Mouse (Mus musculus) kidney, postnatal 14 days (tissue): ENCODE measurements around the gene Phrf1.

Experiments
- DNase-seq: peaks from one replicate; pipeline ENCODE4 v3.0.0; 2022; ENCODE audit warnings: mixed read lengths

The Phrf1 gene

DNA sequence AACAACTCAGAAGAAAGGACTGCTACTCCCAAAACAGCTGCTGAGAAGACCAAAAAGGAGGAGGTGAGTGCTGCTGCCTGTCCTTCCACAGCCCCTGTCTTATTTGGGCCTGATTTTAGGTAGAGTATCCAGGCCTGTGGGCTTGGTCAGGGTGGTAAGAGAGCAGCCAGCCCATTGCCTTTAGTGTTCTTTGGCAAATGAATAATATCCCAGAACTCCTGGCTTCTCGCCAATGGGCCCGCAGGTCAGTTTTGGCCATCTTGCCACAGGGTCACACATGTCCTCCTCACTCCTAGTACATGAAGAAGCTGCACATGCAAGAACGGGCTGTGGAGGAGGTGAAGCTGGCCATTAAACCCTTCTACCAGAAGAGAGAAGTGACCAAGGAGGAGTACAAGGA is 32.9 kb downstream of the Phrf1 start:
- no peak for DNase-seq

DNA sequence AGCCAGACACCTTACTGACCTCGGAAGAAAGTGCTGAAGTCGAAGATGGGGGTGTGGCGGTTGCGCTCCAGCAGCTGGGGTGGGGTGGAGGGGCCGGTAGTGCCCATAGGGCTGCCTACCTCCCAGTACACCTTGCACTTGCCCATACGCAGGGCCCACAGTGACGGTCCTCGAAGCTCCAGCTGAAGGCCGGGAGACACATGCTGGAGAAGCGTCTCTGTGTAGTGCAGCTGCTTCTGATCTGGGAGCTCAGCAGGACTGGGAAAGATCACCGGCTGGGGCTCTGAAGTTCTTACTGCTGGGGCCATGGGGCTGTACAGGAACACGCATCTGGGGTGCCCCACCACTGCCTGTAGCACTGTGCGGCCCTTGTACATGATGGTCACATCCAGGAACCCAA is 35.1 kb downstream of the Phrf1 start:
- DNase-seq: no peak

DNA sequence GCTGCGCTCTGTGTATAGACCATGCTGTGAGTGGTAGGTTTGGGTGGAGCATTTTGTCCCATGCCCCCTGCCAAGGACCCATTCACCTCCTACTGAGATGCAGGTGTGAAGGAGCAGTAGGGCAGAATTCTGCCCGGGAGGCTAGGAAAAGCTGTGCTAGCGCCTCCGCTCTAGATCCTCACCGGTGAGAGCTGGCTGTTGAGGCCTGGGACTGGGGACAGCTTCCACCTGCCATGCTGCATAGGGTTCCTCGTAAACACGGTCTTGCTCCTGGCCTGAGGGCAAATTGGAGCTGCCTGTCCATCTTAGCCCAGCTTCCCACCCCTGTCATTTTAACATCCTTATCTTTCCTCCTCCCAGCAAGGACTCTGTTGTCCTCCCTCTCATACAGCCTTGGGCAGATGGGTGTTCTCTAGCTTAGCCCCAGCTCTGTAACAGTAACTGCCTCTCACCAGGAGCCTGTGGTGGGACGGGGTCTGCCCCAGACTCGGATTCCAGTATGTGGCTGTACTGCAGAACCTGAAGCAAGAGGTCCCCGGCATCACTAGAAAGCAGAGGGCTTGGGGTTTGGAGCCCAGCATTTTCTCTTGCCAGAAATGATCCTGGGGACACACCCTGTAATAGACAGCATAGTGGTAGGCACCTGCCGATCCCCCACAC is 35.6 kb downstream of the Phrf1 start:
- DNase-seq: no peak

DNA sequence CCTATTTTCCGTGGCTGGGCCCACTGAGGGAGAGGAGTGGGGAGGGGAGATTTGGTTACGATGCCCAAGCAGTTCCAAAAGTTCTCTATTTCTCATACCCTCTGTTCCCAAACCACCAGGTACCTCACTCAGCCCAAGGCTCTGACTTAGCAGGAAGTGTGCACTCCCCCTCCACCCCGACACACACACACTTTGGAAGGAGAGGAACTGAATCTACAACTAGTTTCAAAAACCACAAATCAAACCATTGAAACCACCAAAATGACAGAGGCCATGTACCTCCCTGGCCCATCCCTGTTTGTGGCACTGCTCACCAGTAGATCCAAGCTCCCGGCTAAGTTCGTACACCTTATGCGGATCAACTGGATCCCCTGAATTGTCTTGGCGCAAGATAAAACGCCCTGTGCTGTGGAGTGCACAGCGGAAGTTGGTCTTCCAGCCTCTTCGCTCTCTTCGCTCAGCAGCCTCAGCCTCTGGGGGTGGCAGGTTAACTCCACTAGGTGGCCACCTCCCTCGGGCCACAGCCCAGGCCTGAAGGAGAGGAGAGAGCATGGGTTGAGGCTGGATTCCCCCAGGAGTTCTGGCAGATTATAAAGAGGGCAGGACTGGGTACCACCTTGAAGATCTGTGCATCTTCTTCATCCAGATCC is 36.3 kb downstream of the Phrf1 start:
- peak; percentile 50 for DNase-seq

DNA sequence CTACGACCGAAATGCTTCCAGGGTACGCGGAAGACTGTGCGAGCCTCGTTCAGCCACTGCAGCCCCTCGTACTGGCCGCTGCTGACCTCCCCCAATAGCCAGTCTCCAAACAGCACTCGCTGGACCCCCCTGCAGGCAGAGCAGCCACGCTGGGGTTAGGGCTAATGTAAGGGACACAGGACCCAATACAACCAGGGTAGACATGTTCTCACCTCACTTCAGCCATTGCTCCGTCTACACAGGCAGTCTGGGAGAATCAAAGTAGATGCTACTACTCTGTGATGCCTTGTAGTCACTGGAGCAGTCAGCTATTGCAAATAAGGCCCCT is 36.8 kb downstream of the Phrf1 start:
- no peak for DNase-seq

DNA sequence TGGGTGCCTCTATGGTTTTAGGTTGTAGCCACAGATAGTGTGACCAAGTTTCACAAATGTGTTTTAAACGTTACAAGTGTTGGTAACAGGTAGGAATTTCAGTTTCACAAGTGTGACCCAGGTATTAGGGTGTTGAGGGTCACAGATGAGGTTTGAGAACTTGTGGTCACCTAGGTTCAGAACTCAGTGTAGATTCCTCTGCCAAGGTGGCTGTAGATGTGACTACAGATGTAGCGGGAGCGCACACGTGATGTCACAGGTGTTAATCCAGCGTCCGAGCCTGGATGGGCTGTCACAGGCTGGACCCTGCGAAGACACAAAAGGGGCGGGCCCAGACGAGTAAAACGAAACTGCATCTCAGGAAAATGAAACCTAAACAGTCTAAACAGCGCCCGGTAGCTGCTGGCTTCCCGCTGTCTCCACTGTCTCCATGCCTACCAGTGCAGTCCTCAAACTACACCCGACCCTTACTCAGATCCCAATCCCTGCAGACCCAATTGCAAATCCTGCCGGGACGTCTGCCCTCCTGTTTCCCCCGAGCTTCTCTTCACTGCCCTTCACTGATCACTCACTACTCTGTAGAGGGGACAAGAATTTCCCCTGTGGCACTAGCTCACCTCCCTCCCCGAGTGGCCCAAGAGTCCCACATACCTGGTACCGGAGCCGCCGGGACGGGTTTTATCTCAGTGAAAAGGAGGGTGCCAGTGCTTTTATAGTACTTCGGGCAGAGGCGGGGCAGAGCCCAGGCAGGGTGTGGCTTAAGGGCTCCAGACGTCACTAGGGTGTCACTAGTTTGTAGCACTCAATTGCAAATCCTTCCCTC is 37.4 kb downstream of the Phrf1 start, which contains the start of gene Irf7:
Gene Irf7, minus strand, starts transcription at position 743 of the 823 bp plus-strand sequence.
- peak; percentile 73 for DNase-seq

DNA sequence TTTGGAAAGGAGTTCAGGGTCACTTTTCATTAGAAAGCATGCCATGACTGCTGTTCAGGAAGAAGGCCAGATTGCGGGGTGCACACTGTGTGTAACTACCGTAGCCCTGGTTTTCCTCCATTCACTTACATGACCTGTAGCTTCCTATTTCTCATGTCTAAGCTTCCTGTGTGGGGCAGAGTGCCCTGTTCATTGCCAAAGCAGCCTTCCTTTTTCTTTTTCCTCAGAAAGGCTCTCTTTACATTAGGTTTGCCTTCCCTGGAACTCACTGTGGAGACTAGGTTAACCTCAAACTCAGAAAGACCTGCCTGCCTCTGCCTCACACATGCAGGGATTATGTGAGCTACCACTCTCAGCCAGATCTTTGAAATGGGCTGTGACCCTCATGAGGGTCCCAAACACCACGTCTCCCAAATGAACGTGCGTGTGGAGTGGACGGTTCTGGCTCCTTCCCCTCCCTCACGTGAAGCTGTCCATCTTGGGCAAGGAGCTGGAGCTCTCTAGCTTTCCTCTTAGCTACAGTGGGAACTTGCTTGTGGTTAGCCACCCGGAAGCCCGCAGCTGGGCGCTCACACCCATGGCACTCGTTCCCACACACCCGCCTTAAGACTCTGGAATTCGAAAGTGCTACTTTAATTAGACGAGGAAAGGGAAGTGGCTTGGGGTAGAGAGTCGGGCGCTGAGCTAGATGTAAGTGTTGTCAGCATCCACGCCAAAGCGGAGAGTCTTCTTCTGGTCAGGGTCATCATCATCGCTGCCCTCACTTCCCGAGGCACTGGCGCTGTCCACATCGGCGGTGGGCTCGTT is 40.1 kb downstream of the Phrf1 start:
- DNase-seq: no peak

DNA sequence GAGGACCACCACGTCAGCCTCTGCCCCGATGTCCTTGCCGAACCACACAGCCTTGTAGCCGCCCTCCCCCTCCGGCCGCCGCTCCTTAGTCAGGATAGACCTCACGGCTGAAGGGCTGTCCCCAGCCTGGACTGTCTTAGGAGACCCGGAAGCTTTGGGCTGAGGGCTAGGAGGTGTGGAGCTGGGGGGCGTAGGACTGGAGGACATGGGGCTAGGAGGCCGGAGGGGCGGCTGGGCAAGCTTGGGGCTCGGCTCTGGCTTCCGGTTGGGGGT is 40.6 kb downstream of the Phrf1 start:
- DNase-seq: no peak

DNA sequence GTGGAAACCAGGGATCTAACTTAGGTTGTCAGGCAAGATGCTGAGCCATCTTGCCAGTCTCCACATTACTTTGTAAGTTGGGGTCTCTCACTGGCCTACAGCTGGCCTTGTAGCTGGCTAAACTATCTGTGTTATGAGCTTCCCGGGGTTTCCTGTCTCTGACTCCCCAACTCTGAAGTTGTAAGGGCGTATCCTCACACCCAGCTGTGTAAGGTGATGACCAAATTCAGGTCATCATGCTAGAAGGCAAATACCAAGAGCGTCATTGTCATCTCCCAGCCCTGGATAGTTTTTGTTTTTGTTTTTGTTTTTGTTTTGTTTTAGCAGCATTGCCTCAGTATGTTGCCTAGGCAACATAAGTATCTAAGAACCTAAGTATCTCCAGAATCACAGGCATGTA is 42.0 kb downstream of the Phrf1 start:
- DNase-seq: no peak

DNA sequence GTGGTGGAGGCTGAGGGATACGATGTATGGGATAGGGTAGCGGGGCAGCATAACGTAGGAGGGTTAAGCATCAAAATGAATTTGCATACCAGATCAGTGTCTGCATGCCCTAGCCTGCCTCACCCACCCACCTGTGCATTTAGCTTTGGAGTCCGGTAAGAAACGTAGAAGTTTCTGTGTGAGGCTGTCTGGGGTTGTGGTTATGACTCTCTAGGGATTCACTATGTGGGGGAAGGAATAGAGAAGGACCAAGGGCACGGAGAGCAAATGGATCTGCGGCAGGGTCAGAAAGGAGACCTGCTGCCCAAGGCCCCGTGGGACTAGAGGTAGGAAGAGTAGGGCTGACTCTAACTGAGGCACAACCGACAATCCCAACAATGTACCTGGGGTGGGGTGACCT is 46.8 kb downstream of the Phrf1 start:
- no peak for DNase-seq

DNA sequence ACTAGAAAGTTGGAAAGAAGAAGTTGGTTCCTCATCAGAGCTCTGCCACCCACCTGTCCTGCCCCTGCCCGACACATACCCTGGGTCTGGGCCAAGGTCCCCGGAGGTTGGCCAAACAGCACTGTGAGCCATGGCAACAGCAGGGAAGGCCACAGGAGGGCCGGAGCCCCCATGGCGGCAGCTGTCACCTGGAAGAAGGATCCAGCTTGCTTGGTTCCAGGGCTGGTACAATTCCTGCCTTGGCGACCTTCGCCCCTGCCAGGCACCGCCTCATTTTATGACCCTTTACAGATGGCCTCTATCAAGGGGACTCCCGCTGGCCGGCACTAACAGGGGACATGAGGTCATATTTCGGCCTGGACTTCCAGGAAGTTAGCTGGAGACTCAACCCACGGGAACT is 48.0 kb downstream of the Phrf1 start, which contains the start of gene Cdhr5:
Gene Cdhr5, minus strand, starts transcription at position 241 of the 400 bp plus-strand sequence.
- peak; percentile 82 for DNase-seq

DNA sequence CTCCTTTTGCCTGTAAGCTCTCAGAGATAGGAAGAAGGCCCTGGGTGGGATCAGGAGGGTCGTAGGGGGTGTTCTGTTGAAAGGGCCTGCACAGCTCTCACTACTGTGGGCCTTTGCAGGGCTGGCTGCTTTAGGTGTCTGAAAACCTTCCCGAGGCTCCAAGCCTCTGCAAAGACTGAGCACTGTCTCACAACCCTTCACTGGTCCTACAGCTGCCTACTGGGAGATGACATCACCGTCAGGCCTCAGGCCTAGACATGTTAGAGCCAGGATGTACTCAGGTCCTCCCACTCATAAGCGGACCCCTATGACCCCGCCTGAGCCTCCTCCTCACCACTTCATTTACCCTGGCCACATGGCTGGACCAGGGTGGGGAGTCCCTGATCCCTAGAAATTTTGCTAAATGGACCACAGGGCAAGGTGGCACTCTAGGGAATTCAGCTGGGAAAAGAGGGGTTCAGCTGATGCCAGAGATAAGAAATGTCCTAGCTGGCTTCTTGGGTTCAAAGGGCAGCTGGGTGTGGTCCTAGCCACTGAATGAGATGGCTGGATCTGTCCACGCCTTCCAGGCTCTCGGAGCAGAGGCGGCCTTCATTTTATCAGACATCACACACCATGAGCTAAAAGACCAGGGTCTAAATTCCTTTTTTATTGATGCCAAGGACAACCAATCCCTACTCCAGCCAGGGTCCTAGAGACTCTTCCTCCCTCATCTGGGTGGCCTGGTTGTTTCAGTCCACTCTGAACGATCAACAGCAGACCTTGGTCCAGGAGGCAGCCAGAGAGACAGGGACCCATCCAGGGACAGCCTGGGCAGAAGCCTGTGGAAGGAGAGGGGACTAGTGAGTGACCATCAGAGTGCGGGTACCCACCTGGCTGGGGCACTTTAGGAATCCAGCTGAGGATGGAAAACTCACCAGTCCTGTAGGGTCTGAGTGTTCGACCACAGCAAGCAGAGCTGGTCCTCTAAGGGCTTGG is 49.4 kb downstream of the Phrf1 start:
- no peak for DNase-seq

DNA sequence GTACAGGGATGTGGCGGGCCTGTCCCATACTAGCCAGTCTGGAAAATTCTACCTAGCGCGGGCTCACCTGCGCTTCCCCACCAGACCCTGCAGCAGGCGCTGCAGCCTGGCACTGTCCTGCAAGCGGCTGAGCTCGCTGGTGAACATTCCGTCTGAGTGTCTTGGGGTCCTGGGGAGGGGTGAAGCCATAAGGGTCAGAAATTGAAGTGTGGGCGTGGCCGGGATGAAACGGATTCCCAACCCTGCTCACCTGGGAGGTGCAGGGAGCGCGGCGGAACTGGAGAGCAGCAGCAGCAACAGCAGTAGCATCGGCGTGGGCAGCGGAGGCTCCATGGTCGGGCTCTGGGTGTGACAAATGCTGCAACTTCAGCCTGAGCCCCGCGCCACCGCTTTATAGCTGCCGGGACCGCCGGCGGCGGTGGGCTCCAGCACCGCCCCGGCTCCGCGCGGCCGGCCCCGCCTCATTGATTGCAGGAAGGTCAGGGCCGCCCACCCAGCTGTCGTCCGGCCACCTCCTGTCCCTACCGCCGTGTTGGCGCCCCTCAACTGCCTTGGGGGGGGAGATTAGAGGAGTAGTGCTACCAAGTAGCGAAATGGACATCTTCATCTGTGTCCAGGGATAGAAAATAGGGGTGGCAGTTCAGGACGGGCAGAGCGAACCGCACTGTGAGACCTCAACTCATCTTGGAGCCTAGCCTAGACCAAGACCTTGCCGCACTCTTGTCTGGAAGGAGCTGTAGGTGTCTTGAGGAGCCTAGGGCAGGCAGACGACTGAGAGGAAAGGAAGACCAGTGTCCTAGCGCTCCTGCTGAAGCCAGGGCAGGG is 50.4 kb downstream of the Phrf1 start, which contains the start of gene Sct:
Gene Sct, minus strand, starts transcription at position 368 of the 825 bp plus-strand sequence.
- DNase-seq: peak; percentile 60

DNA sequence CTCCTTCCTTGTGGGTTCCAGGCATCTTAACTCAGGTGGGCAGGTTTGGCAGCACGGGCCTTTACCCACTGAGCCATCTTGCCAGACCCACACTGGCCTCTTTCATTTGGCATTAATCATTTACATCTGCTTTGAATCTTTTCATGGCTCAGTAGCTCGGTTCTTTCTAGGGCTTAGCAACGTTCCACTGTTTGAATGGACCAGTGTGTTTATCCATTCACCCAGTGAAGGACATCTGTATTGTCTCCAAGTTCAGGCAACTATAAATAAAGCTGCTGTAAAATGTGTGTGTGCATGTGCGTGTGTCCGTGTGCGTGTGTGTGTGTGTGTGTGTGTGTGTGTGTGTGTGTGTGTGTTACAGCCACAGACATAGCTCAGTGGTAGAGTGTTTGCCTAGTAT is 52.9 kb downstream of the Phrf1 start:
- peak; percentile 41 for DNase-seq

DNA sequence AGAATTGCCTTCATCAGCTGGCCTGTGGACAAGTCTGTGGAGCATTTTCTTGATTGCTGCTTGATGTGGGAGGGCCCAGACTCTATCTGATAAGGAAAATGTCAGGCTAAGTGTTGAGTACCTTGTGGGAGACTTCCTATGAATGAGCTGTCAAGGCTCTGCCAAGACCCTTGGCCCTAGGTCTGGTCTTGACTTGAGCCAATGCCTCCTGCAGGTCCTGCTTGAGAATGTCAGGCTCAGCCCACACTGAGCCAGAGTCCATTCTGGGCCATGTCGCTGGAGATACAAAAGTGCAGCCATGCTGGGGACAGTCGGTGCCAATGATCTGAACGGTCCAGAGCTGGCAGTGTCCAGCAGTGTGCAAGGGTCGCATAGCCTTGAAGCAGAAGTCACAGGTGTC is 54.2 kb downstream of the Phrf1 start:
- DNase-seq: no peak

DNA sequence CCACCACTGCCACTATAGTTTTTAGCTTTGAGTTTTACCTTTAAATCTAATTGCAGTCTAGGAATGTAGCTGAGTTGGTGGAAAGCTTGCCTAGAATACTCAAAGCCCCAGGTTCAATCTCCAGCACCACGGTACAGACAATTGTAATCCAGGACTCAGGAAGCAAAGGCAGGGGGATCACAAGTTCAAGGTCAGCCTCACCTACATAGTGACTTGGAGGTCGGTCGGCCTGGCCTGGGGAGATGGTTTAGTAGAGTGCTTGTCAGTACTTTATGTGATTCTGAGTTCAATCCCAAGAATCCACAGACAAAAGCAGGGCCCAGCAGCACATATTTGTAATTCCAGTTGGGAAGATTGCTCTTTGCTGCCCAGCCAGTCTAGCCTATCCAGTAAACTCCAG is 59.5 kb downstream of the Phrf1 start:
- no peak for DNase-seq

DNA sequence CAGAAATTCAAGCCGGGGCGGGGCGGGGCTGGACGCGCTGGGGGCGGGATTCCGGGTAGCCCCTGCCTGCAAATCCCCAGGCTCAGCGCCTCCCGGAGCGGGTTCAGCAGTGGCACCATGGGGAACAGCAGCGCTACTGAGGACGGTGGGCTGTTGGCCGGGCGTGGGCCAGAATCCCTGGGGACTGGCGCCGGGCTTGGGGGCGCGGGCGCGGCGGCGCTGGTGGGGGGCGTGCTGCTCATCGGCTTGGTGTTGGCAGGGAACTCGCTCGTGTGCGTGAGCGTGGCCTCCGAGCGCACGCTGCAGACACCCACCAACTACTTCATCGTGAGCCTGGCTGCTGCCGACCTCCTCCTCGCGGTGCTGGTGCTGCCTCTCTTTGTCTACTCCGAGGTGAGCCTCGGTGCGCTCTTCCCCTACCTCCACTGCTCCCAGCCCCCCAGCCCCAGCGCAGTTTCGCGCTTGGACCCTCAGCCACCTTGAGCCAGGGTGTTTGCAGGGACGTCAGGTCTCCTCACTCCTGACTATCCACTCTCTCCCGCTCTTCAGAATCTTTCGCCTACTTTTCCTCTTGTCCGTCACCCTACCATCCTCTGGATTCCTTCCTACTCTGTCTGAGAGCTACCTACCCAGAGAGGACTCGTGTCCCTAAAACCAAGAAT is 63.5 kb downstream of the Phrf1 start, which contains the start of gene Drd4:
Gene Drd4, plus strand, starts transcription at position 86 of the 662 bp plus-strand sequence.
- DNase-seq: peak; percentile 32

DNA sequence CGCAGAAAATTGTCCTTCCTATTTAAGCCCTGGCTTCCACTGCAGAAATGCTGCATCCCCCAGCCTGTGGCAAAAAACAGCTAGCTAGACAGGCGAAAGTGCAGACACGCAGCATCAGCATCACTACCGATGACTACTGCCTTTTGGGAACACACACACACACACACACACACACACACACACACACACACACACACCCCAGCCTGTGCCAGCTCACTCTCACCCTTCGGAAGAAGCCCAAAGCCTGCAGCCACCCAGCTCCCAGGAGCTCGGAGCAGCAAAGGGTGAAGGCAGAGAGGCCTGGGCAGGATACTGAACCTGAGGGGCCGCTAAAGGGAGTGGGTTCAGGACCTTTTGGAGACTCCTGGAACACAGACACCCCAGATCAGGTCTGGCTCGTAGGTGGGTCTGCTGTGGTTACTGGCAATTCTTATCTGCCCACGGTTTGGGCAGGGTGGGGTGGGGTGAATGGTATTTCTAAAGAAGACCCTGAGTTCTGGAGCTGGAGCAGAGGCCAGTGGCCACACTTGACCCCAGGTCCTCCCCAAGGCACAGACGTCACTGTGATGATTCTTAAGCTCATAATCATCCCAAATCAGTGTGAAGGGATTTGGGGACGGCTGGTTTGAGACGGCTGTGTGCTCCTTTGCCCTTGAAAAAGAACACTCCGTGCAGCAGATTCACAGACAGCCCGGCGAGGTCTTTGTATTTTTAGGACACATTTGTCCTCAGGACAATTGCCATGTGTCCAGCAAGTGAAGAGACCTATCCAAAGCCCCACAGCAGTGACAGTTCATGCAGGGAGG is 64.2 kb downstream of the Phrf1 start:
- no peak for DNase-seq

DNA sequence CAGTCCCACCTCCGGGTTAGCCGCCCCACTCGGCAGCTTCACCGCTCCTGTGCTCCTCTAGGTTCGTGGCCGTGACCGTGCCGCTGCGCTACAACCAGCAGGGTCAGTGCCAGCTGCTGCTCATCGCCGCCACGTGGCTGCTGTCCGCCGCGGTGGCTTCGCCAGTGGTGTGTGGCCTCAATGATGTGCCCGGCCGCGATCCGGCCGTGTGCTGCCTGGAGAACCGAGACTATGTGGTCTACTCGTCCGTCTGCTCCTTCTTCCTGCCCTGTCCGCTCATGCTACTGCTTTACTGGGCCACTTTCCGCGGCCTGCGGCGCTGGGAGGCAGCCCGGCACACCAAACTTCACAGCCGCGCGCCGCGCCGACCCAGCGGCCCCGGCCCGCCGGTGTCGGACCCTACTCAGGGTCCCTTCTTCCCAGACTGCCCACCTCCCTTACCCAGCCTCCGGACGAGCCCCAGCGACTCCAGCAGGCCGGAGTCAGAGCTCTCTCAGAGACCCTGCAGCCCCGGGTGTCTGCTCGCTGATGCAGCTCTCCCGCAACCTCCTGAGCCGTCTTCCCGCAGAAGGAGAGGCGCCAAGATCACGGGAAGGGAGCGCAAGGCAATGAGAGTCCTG is 65.4 kb downstream of the Phrf1 start:
- DNase-seq: peak; percentile 37
